Mouse (Mus musculus) kidney, postnatal 10 days (tissue): ENCODE results near the gene C1qtnf1.
A peak's percentile ranks its signal among the peaks of the same experiment; 100 is the strongest.

Experiments used
- DNase-seq: peaks from one replicate; pipeline ENCODE4 v3.0.0; 2021; ENCODE audit warnings: mixed read lengths

C1qtnf1 gene

GRCm38 (mm10) chr11:118427986-118428385 is at the start of gene C1qtnf1:
Gene C1qtnf1 (plus strand): TSS chr11:118428203.
- DNase-seq = no peak

DNA sequence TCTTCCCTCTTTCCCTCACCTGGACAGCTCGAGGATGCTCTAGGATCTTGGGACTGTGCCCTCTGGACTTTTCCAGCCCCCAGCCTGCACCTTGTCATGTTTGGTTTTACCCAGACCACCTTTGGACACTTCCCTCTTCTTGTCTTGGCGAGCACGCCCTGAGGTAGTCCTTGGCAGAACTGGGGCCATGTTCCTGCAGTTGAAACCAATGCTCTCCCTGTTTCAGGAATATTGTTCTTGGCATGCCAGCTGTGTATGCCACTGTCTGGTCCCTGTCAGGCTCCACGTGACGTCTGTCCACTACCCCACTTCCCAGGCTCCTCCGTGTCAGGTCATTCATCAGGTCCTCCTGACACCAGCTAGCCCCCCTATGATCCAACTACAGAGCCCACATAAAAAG is 49.3 kb upstream of the C1qtnf1 start:
- DNase-seq = peak; percentile 5

DNA sequence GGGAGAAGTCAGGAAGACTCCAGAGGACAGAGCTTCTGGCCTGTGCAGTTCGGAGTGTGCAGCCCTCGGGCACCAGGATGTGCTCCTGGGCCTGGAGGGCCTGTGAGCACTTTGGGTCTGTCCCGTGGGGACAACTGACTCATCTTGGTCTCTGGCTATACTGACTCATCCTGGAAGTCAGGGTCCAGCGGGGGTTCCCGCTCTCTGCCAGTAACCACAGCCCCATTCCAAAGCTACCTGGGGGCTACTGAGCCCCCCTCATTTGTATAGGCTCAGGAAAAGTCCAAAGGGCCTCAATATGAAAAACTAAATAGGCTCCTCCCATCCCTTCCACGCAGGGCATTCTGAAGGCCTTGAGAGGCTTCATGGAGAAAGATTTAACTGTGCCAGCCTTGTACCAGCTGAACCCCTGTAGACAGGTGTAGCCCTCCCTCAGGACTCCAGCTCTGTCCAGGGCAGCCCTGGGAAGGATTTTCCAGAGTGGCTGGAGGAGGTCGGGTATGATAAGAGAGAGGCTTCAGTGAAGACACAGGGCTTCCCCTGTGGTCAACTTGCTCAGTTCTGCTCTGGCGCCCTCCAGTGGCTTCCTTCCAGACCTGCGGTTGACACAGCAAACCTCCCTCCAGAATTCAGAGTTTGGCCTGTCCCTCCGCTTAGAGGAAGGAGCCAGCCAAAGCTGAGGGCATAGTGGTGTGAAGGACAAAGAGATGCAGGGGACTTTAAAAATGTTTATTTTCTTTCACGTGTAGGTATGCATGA is 48.6 kb upstream of the C1qtnf1 start:
- DNase-seq = peak; percentile 93

DNA sequence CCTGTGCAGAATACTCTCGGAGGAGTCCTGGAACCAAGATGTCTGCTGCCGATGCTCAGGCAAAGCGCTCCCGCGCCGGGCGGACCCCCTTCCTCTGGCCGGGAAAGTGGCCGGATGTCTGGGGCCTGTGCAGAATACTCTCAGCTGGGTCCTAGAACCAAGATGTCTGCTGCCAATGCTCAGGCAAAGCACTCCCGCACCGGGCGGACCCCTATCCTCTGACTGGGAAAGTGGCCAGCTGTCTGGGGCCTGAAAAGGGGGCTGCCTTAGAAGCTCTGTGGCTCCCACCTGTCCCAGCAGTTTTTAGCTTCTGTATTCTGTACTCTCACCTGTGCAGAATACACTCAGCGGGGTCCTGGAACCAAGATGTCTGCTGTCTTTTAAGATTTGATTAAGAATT is 40.2 kb upstream of the C1qtnf1 start:
- peak; percentile 3 for DNase-seq

DNA sequence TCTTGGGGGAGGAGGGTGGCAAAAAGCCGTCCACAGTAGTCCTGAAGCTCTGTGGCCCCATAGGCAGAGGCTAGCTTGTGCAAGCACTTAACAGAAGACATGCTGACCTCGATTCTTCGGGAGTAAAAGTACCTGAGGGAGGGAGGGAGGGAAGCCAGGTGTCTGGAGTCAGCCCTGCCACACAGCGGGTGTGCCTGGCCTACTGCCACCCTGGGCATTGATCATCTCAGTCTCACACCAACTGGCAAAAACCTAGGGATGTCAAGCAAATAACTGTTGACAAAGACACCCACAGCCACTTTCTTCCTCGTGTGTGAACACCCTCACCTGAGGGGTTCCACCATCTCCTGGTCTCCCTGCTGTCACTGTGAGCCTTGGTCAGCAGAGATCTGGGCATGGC is 34.0 kb upstream of the C1qtnf1 start:
- peak; percentile 4 for DNase-seq

- peak; percentile 4 for DNase-seq
Observed at GRCm38 (mm10) chr11:118394538-118394937, 33.5 kb upstream of the C1qtnf1 start.

- DNase-seq = peak; percentile 6
Observed at GRCm38 (mm10) chr11:118397806-118398530, 30.0 kb upstream of the C1qtnf1 start.

GRCm38 (mm10) chr11:118399891-118400565 is 28.0 kb upstream of the C1qtnf1 start:
- peak; percentile 23 for DNase-seq

GRCm38 (mm10) chr11:118400566-118400936 is 27.5 kb upstream of the C1qtnf1 start:
- DNase-seq = peak; percentile 72

DNA sequence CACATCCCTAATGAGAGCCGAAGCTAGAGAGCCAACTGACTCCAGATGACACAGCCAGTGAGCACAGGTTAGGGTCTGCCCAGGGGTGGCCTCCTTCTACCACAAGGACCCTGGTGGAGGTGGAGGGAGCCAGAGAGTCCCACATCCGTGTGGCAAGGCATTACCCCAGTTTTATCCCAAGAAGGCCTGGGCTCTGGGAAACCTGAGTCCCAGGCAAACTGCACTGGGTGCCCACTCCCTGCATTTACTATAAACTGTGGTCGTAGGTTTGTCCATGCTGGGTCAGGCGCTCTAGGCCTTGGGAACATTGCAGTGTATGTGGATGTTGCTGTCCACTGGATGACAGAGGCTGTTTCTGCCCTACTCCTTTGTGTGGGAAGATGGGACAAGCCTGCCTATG is 26.8 kb upstream of the C1qtnf1 start:
- peak; percentile 20 for DNase-seq

- peak; percentile 80 for DNase-seq
Observed at GRCm38 (mm10) chr11:118401760-118402280, 26.2 kb upstream of the C1qtnf1 start, which contains the start of gene Lgals3bp. Gene Lgals3bp (minus strand): TSS chr11:118402092.

GRCm38 (mm10) chr11:118403183-118403582 is 24.8 kb upstream of the C1qtnf1 start:
- DNase-seq = peak; percentile 3

GRCm38 (mm10) chr11:118403951-118404899 is 23.8 kb upstream of the C1qtnf1 start:
- peak; percentile 13 for DNase-seq

DNA sequence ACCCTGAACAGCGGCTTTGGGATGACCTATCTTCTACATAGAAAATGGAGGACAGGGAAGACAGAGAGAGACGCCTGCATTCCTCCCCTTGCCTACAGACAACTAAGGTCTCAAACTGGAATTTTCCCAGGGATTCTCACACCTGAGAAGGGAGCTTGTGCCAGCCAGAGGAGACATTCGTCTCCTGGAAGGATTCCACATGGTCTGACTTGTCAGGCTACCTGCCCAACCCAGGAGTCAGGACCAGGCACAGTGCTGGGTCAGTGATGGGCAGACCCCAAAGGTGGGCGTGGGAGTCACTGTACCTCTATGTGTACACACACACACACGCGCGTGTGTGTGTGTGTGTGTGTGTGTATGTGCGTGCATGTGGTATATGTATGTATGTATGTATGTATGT is 22.7 kb upstream of the C1qtnf1 start:
- peak; percentile 7 for DNase-seq

GRCm38 (mm10) chr11:118406521-118406920 is 21.5 kb upstream of the C1qtnf1 start:
- DNase-seq = peak; percentile 11

DNA sequence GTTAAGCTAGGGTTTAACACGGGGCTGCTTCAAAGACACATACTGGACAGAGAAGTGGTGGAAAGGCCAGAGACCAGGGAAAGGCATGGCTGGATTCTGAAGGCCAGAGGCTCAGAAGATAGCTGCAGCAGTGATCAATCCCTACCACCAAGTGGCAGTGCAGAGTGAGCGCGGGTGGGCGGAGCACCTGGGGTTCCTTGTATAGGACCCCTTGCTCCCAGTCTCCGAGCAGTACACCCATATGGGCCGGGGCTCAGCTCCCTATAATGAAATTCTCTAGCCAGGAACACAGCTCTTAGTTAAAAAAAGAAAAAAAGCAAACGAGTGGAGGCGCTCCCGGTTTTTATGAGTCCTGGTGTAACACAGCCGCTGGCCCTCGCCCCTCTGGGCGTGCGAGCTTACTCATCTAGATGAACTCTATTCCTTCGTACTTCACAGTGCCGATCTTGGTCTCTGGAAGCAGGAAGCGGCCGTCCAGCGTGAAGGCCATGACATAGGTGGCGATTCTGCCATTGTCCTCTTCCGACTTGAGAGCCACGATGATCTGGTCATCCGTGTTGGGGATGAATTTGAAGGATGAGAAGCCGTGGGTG is 20.6 kb upstream of the C1qtnf1 start:
- DNase-seq = peak; percentile 72

- DNase-seq = no peak
Observed at GRCm38 (mm10) chr11:118408051-118408740, 19.8 kb upstream of the C1qtnf1 start.

- no peak for DNase-seq
Observed at GRCm38 (mm10) chr11:118409106-118410072, 18.6 kb upstream of the C1qtnf1 start.

DNA sequence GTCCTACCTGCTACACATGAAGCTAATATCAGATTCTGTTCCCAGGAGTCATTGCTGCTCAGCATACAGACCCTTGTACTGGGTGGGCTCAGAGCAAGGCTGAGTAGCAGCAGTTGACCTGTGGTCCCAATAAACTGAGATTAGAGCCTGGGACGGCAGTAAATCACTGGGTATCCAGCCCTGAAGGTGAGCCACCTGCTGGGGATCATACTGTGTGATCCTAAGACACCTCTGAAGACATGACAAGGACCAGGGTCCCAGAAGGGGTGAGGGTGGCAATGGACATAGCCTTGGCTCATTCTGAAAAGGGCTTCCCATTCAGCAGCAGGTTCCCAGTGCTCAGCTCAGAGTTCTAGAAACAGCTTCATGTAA is 17.9 kb upstream of the C1qtnf1 start:
- no peak for DNase-seq

- DNase-seq = no peak
Observed at GRCm38 (mm10) chr11:118410479-118410878, 17.5 kb upstream of the C1qtnf1 start.
